ENCODE assay signal across 13 mouse cellular contexts in the genomic region with DNA sequence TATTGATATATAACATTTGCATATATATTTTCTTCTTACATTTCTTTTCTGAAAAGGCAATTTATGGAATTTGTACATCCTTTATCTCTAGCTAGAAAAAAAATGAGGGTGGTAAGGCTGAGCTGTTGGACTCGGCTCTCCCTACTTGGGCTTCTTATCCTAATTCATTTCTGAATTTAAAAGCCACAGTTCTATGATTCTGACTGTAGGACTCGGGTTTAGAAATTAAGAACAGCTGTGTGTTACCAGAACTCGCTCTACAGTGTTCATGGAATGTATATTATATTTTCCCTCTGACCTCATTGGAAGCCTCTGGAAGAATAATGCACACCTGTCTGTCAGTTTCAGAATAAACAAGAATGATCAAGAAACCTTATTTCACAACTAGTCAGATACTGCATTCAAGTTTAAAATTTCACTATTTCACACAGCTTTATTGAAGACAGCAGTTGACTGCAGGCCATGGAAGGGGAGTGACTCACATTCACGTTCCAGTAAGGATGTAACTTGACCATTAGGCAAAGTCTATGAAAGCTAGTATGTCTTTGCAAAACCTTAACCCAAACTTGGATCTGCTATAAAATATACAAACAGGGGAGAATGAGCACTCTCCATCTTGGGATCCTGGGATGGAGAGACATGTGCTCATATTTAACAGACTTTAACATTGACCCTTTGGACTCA.
"Had no signal": no experiment of that assay in that cellular context is flagged by ENCODE, and none has a peak within 500 bp of the region (broad histone marks: within the 10 kb centered on the region; RNA-seq: fewer than 3 reads in every experiment).

No protein-coding gene starts in this region.

- H3K4me2 ChIP-seq: midbrain, embryonic 13.5 days; neural tube, embryonic 12.5 days; stomach, embryonic 15.5 days had no signal

- H3K9ac ChIP-seq: liver, embryonic 14.5 days; midbrain, embryonic 13.5 days; neural tube, embryonic 12.5 days; stomach, embryonic 15.5 days had no signal

- H3K9me3 ChIP-seq: midbrain, embryonic 13.5 days; neural tube, embryonic 12.5 days; stomach, embryonic 15.5 days had no signal

- H3K4me1 ChIP-seq: midbrain, embryonic 13.5 days; neural tube, embryonic 12.5 days had no signal

- DNase-seq: kidney, adult 9 months; kidney, postnatal 14 days; lung, adult 18-20 months; retina, postnatal 1 day; right cerebral cortex, postnatal 4 days; spleen, adult 18-20 months; thymus, postnatal 4 days had no signal

- H3K4me3 ChIP-seq: left cerebral cortex, adult 2 months; midbrain, embryonic 13.5 days; neural tube, embryonic 12.5 days; stomach, embryonic 15.5 days had no signal

- H3K36me3 ChIP-seq: midbrain, embryonic 13.5 days; neural tube, embryonic 12.5 days; stomach, embryonic 15.5 days had no signal

- H3K27ac ChIP-seq: left cerebral cortex, adult 2 months; liver, embryonic 14.5 days; midbrain, embryonic 13.5 days; neural tube, embryonic 12.5 days; stomach, embryonic 15.5 days had no signal

- ATAC-seq: intestine, postnatal 0 days; midbrain, embryonic 13.5 days had no signal

- H3K27me3 ChIP-seq: midbrain, embryonic 13.5 days; neural tube, embryonic 12.5 days; stomach, embryonic 15.5 days had no signal
